In the genomic region with DNA sequence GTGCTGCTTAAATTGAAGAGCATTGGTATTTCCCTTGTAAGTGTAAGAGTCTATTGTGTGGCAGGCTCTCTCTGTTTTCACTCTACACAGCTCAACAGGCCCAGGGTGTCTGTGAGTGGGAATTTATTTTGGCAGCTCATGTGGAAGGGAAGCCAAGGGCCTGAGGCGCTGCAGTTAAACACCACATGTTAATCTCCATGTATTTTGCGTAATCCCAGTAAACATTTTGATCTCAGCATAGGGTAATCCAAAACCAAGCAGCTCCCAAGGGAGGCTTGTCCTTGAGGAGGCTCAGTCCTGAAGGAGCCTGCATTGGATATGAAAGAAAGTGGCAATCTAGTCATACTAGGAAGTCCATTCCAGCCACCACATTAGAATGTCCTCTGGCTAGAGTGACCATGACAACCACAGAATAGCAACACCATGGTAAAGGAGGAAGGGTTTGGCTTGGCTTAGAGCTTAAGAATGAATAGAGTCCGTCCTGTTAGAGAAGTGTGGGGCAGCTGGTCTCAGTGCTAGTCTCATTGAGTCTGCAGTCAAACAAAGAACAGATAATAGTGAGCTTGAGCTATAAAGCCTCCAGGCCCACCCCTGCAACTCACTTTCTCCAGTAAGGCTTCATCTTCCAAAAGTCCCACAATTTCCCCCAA, we compare ENCODE assay signal across 9 mouse cellular contexts.
DNase-seq lines count a peak whose midpoint lies in the region; ATAC-seq and TF ChIP-seq lines count a peak whose summit lies in the region.
"Had no signal": no experiment of that assay in that cellular context is flagged by ENCODE, and none has a peak within 500 bp of the region (broad histone marks: within the 10 kb centered on the region; RNA-seq: fewer than 3 reads in every experiment).

No protein-coding gene starts in this region.

- H3K27me3 ChIP-seq in forebrain, embryonic 15.5 days = no peaks in the 10 kb centered on the region
- H3K27me3 ChIP-seq in forebrain, embryonic 12.5 days = no peaks in the 10 kb centered on the region
- no peaks in the 10 kb centered on the region for H3K27me3 ChIP-seq in midbrain, embryonic 14.5 days (ENCODE audit: control insufficient read depth, insufficient read depth, low read length)
- no peaks in the 10 kb centered on the region for H3K27me3 ChIP-seq in midbrain, embryonic 10.5 days (ENCODE audit: low read depth, poor library complexity, severe bottlenecking)
- H3K27me3 ChIP-seq in midbrain, postnatal 0 days (ENCODE audit: insufficient read depth, low read length) = no peaks in the 10 kb centered on the region
- H3K27me3 ChIP-seq in liver, postnatal 0 days (ENCODE audit: insufficient read depth, low read length) = no peaks in the 10 kb centered on the region
- H3K27me3 ChIP-seq: limb, embryonic 13.5 days had no signal

- WGBS in forebrain, embryonic 15.5 days = 49% methylated on average over 3 of the region's 3 CpGs
- WGBS in forebrain, embryonic 12.5 days = 71% methylated on average over 3 of the region's 3 CpGs
- WGBS in midbrain, embryonic 14.5 days = 69% methylated on average over 3 of the region's 3 CpGs
- 69% methylated on average over 3 of the region's 3 CpGs for WGBS in midbrain, embryonic 10.5 days
- WGBS in midbrain, postnatal 0 days = 57% methylated on average over 3 of the region's 3 CpGs
- WGBS in liver, postnatal 0 days (ENCODE audit: insufficient replicate concordance) = 80% methylated on average over 3 of the region's 3 CpGs

- no peaks in the 10 kb centered on the region for H3K9me3 ChIP-seq in forebrain, embryonic 15.5 days
- no peaks in the 10 kb centered on the region for H3K9me3 ChIP-seq in forebrain, embryonic 12.5 days
- H3K9me3 ChIP-seq in midbrain, embryonic 14.5 days (ENCODE audit: control insufficient read depth, low read length) = no peaks in the 10 kb centered on the region
- no peaks in the 10 kb centered on the region for H3K9me3 ChIP-seq in midbrain, embryonic 10.5 days (replicated peaks)
- no peaks in the 10 kb centered on the region for H3K9me3 ChIP-seq in midbrain, postnatal 0 days (ENCODE audit: low read length)
- no peaks in the 10 kb centered on the region for H3K9me3 ChIP-seq in liver, postnatal 0 days (ENCODE audit: low read length)
- H3K9me3 ChIP-seq: limb, embryonic 13.5 days had no signal

- no peak overlapping the region for H3K9ac ChIP-seq in forebrain, embryonic 15.5 days (replicated peaks)
- no peak overlapping the region for H3K9ac ChIP-seq in forebrain, embryonic 12.5 days
- no peak overlapping the region for H3K9ac ChIP-seq in midbrain, embryonic 14.5 days (replicated peaks; ENCODE audit: low read length)
- no peak overlapping the region for H3K9ac ChIP-seq in midbrain, postnatal 0 days (replicated peaks; ENCODE audit: low read length, poor library complexity, severe bottlenecking)
- H3K9ac ChIP-seq in liver, postnatal 0 days (replicated peaks) = no peak overlapping the region
- H3K9ac ChIP-seq: limb, embryonic 13.5 days had no signal

- no peak for TF ChIP-seq EP300 in liver, postnatal 0 days (IDR thresholded peaks at IDR 0.05; ENCODE audit: low read depth)

- intact Hi-C loops in heart, postnatal 14 days (cut with DNase I) = no loop called here

- H3K4me3 ChIP-seq in forebrain, embryonic 15.5 days = no peak overlapping the region
- H3K4me3 ChIP-seq in forebrain, embryonic 12.5 days (replicated peaks) = no peak overlapping the region
- no peak overlapping the region for H3K4me3 ChIP-seq in midbrain, embryonic 14.5 days (replicated peaks; ENCODE audit: low read depth, low read length)
- no peak overlapping the region for H3K4me3 ChIP-seq in midbrain, embryonic 10.5 days
- no peak overlapping the region for H3K4me3 ChIP-seq in midbrain, postnatal 0 days (ENCODE audit: low read depth, low read length)
- H3K4me3 ChIP-seq in liver, postnatal 0 days (ENCODE audit: low read depth, low read length) = no peak overlapping the region
- H3K4me3 ChIP-seq: limb, embryonic 13.5 days had no signal

- no peak overlapping the region for H3K27ac ChIP-seq in forebrain, embryonic 15.5 days (replicated peaks)
- H3K27ac ChIP-seq in forebrain, embryonic 12.5 days = no peak overlapping the region
- no peak overlapping the region for H3K27ac ChIP-seq in midbrain, embryonic 14.5 days (replicated peaks; ENCODE audit: low read depth, low read length)
- no peak overlapping the region for H3K27ac ChIP-seq in midbrain, embryonic 10.5 days (replicated peaks)
- H3K27ac ChIP-seq in midbrain, postnatal 0 days (ENCODE audit: low read depth, low read length) = no peak overlapping the region
- no peak overlapping the region for H3K27ac ChIP-seq in liver, postnatal 0 days (ENCODE audit: low read depth)
- H3K27ac ChIP-seq: limb, embryonic 13.5 days had no signal

- H3K4me1 ChIP-seq in forebrain, embryonic 15.5 days = peaks cover 18% of the 10 kb centered on the region
- peaks cover 26% of the 10 kb centered on the region for H3K4me1 ChIP-seq in forebrain, embryonic 12.5 days
- peaks cover 7% of the 10 kb centered on the region; the same call in 1 of the 2 replicates for H3K4me1 ChIP-seq in midbrain, embryonic 14.5 days (ENCODE audit: control insufficient read depth, insufficient read depth, low read length)
- peaks cover 21% of the 10 kb centered on the region for H3K4me1 ChIP-seq in midbrain, embryonic 10.5 days
- H3K4me1 ChIP-seq in midbrain, postnatal 0 days (ENCODE audit: insufficient read depth, low read length) = peaks cover 5% of the 10 kb centered on the region; the same call in 1 of the 2 replicates
- H3K4me1 ChIP-seq in liver, postnatal 0 days (ENCODE audit: insufficient read depth) = no peaks in the 10 kb centered on the region
- H3K4me1 ChIP-seq: limb, embryonic 13.5 days had no signal

- no peak for TF ChIP-seq CTCF in midbrain, postnatal 0 days (IDR thresholded peaks at IDR 0.05)
- TF ChIP-seq CTCF in liver, postnatal 0 days (IDR thresholded peaks at IDR 0.05; ENCODE audit: low read depth) = no peak

- H3K4me2 ChIP-seq in forebrain, embryonic 15.5 days (replicated peaks) = no peak overlapping the region
- no peak overlapping the region for H3K4me2 ChIP-seq in forebrain, embryonic 12.5 days
- H3K4me2 ChIP-seq in midbrain, embryonic 14.5 days (ENCODE audit: low read length) = no peak overlapping the region
- no peak overlapping the region for H3K4me2 ChIP-seq in midbrain, postnatal 0 days (ENCODE audit: low read depth, low read length, poor library complexity, severe bottlenecking)
- H3K4me2 ChIP-seq in liver, postnatal 0 days (ENCODE audit: low read depth, low read length) = no peak overlapping the region
- H3K4me2 ChIP-seq: limb, embryonic 13.5 days had no signal

- DNase-seq in midbrain, embryonic 14.5 days = peak; percentile 17
- no peak for DNase-seq in midbrain, embryonic 10.5 days (ENCODE audit: low spot score)
- DNase-seq in heart, postnatal 14 days = peak; percentile 27 to 45
- DNase-seq in midbrain, postnatal 0 days (ENCODE audit: low spot score) = peak; percentile 60
- no peak for DNase-seq in kidney, postnatal 4 days
- no peak for DNase-seq in liver, postnatal 0 days

- ATAC-seq in forebrain, embryonic 15.5 days (replicated peaks) = 0 out of 2 replicates have a peak, but pooled peaks have one; percentile 21
- no peak for ATAC-seq in forebrain, embryonic 12.5 days (ENCODE audit: low FRiP score)
- ATAC-seq in midbrain, embryonic 14.5 days (ENCODE audit: low FRiP score, low TSS enrichment) = no peak
- ATAC-seq in midbrain, postnatal 0 days (ENCODE audit: low FRiP score) = peak; percentile 41; the same call in 1 of the 2 replicates
- no peak for ATAC-seq in liver, postnatal 0 days

- no peaks in the 10 kb centered on the region for H3K36me3 ChIP-seq in forebrain, embryonic 15.5 days
- H3K36me3 ChIP-seq in forebrain, embryonic 12.5 days (replicated peaks) = no peaks in the 10 kb centered on the region
- H3K36me3 ChIP-seq in midbrain, embryonic 14.5 days (ENCODE audit: control insufficient read depth, insufficient read depth, low read length) = no peaks in the 10 kb centered on the region
- H3K36me3 ChIP-seq in midbrain, embryonic 10.5 days = no peaks in the 10 kb centered on the region
- no peaks in the 10 kb centered on the region for H3K36me3 ChIP-seq in midbrain, postnatal 0 days (ENCODE audit: insufficient read depth, low read length)
- no peaks in the 10 kb centered on the region for H3K36me3 ChIP-seq in liver, postnatal 0 days (replicated peaks; ENCODE audit: insufficient read depth, low read length)
- H3K36me3 ChIP-seq: limb, embryonic 13.5 days had no signal

Comparison
In these comparisons a context has a peak if more than half of its experiments do, and no peak if none do; other contexts are left out.
1. ATAC-seq: peak in forebrain, embryonic 15.5 days (single experiment) and midbrain, postnatal 0 days (single experiment); none in forebrain, embryonic 12.5 days (single experiment), midbrain, embryonic 14.5 days (single experiment) and liver, postnatal 0 days (single experiment).
2. DNase-seq: peak in midbrain, embryonic 14.5 days (single experiment), heart, postnatal 14 days (2 of 2) and midbrain, postnatal 0 days (single experiment); none in midbrain, embryonic 10.5 days (single experiment), kidney, postnatal 4 days (0 of 2) and liver, postnatal 0 days (single experiment).